Mouse (Mus musculus) kidney, adult 2 months (tissue): ENCODE results near the gene Slc37a1. TPM values are rescaled to one million over a fixed set of nuclear protein-coding genes. Genes with fewer than 3 reads are reported as not detected.
A peak's percentile ranks its signal among the peaks of the same experiment; 100 is the strongest.

ENCODE experiments used
- DNase-seq: peaks from one replicate; pipeline ENCODE4 v3.0.0; 2021
- H3K27ac ChIP-seq: fragments of 200-500 bp; 2 replicates; pipeline ENCODE4 v1.5.1; 2012; ENCODE audit warnings: low read depth, low read length, control low read depth, inconsistent platforms; ENCODE audit not compliant: insufficient read depth
- H3K27me3 ChIP-seq: fragments of 200-500 bp; replicated peaks from 2 replicates; pipeline ENCODE4 v1.6.1; 2012; ENCODE audit warnings: mild to moderate bottlenecking, moderate library complexity, low read length, inconsistent platforms; ENCODE audit not compliant: control insufficient read depth, insufficient read depth
- H3K36me3 ChIP-seq: fragments of 200-500 bp; 2 replicates; pipeline ENCODE4 v1.6.1; 2012; ENCODE audit warnings: mild to moderate bottlenecking, moderate library complexity, low read length, inconsistent platforms; ENCODE audit not compliant: control insufficient read depth, insufficient read depth
- H3K4me1 ChIP-seq: fragments of 200-500 bp; 2 replicates; pipeline ENCODE4 v1.6.1; 2011; ENCODE audit warnings: low read length; ENCODE audit not compliant: control insufficient read depth, insufficient read depth
- H3K4me3 ChIP-seq: fragments of 200-500 bp; 2 replicates; pipeline ENCODE4 v1.5.1; 2011; ENCODE audit warnings: mild to moderate bottlenecking, low read depth, low read length, control low read depth; ENCODE audit not compliant: insufficient read depth
- CTCF ChIP-seq: fragments of 200-500 bp; conservative IDR thresholded peaks from 2 replicates; pipeline ENCODE4 v1.5.1; 2011; ENCODE audit warnings: low read depth, mild to moderate bottlenecking, control low read depth, low read length, moderate library complexity, mixed read lengths; ENCODE audit not compliant: insufficient read depth, insufficient read length
- POLR2A ChIP-seq: fragments of 200-500 bp; IDR thresholded peaks from one replicate; pipeline ENCODE4 v1.6.1; 2011; ENCODE audit warnings: low read depth, low read length, control low read depth
- WGBS: fragments of 180-500 bp; shearing (Covaris S2); methylation state at CpG from one replicate; pipeline ENCODE4 v1.1.7; 2018; 5-methylcytosine and 5-hydroxymethylcytosine counted together
- polyA plus RNA-seq: library from polyadenylated mRNA; depleted of rRNA; stranded (reverse); fragments of >200 nt; gene quantifications from 2 replicates; pipeline ENCODE4 v1.2.3, GENCODE M21; 2012; rRNA removed

Slc37a1 gene
- polyA plus RNA-seq, result 6.3 and 6.5 TPM in 2 replicates

DNA sequence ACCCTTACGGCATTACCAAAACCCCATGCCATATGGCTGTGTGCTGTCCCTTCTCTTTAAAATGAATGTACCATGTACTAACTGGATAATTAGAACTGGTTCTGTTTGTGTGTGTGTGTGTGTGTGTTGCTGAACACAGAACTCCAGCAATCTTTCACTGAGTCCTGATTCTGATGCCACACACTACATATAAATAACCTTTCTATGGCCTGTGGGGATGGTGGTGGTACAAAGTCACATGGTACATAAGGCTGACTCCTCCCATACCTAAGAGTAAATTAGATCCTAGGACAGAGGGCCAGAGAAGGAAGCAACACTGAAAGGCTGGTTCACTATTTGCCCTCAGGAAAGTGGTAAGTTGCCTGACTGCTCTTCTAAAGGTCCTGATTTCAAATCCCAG lies at the start of gene Slc37a1:
Gene Slc37a1, plus strand, starts transcription at position 301 of the 400 bp plus-strand sequence.
- Histone ChIP-seq H3K27ac (no peak within 1 kb of the TSS), H3K27me3 (no peaks in the 10 kb centered on the region), H3K36me3 (no peaks in the 10 kb centered on the region), H3K4me1 (no peaks in the 10 kb centered on the region), H3K4me3 (no peak within 1 kb of the TSS)
- no peak for DNase-seq
- WGBS, result 100% methylated on average over 1 of the region's 1 CpGs
- TF ChIP-seq CTCF, result no peak
- TF ChIP-seq POLR2A, result no peak

DNA sequence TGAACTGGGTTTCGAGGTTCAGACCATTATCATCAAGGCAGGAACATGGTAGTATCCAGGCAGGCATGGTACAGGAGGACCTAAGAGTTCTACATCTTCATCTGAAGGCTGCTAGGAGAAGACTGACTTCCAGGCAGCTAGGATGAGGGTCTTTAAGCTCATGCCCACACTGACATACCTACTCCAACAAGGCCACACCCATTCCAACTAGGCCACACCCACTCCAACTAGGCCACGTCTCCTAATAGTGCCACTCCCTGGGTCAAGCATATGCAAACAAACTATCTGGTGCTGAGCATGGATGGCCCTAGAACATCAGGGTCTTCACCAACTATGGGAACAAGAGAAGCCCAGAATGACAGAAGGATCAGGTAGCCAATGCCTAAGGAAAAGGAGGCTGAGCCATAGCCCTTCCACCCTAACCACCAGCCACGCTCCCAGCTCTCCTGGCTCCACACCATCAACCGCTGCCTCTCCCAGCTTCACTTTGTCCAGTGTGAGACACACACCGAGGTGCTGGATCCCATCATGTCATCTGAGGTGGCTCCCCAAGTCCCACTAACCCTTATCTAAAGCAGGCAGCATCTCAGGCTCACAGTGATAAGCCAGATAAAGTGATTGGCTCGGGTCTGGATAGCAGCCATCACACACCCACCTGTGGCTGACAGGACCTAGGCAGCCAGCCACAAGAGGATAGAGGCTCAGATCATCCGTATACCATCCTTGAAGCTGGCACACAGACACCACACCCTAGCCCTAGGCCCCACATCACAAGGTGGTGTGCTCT lies 48.2 kb upstream of the Slc37a1 start:
- no peak overlapping the region for H3K27ac ChIP-seq
- no peaks in the 10 kb centered on the region for H3K27me3 ChIP-seq
- no peak overlapping the region for H3K4me3 ChIP-seq
- H3K4me1 ChIP-seq, result no peaks in the 10 kb centered on the region
- WGBS, result 83% methylated on average over 7 of the region's 7 CpGs
- no peak for DNase-seq
- TF ChIP-seq POLR2A (no peak), CTCF (no peak)
- H3K36me3 ChIP-seq, result no peaks in the 10 kb centered on the region

DNA sequence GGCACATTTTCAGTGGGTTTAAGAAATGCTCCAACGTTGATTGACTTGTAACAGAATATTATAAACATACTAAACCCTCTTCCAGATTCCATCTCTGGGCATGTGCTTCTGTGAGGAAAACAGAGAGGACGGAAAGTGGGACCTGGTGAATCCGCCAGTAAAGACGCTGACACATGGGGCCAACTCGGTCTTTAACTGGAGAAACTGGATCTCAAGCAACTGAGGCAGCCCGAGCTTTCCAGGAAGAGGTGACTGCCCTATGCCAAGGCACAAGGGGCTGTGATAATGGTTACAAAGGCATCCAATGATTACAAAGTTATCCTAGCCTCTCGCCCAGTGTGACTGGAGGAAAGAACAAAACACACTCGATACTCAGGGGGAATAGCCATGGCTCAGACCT lies 45.4 kb upstream of the Slc37a1 start:
- TF ChIP-seq CTCF (no peak), POLR2A (no peak)
- Histone ChIP-seq H3K27me3 (no peaks in the 10 kb centered on the region), H3K36me3 (no peaks in the 10 kb centered on the region), H3K27ac (no peak overlapping the region), H3K4me3 (no peak overlapping the region), H3K4me1 (no peaks in the 10 kb centered on the region)
- no peak for DNase-seq
- 83% methylated on average over 8 of the region's 8 CpGs for WGBS

DNA sequence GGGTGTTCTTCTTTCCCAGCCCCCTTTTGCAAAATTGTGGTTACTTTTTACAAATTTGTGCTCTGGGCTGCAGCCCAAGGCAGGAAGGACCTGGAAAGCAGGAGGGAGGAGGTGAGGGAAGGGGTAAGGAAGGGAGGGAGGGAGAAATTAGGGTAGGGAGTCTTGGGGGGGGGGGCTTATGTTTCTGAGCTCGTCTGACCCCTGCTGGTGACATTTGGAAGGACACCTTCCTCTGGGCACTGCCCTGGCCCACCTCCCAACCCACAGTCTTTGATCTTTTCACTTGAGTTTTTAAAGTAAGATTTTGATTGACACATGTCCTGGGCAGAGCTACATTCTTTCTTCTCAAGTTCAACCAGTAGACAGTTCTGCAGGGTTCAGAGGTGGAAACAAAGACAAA lies 43.8 kb upstream of the Slc37a1 start:
- Histone ChIP-seq H3K27me3 (no peaks in the 10 kb centered on the region), H3K4me1 (no peaks in the 10 kb centered on the region), H3K27ac (no peak overlapping the region), H3K4me3 (no peak overlapping the region), H3K36me3 (no peaks in the 10 kb centered on the region)
- DNase-seq, result no peak
- 0% methylated on average over 1 of the region's 1 CpGs for WGBS
- peak; percentile 43 for TF ChIP-seq CTCF
- no peak for TF ChIP-seq POLR2A

DNA sequence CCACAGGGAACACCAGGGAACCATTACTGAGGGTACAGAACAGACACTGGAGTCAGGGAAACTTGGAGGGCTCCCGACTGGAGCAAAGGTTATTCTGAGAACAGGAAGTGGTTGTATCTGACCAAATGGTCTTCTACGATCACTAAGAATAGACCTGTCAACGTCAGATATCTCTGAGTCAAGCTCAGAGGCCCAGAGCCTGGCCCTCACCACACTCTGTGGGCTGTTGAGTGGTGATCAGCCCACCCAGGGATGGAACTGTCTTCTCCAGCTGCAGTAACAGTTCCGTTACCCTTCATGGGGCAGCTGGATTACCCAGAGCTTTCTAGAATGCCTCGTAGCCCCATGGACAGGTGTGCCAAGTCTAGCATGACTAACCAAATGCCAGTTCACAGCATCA lies 41.3 kb upstream of the Slc37a1 start:
- WGBS, result 61% methylated on average over 5 of the region's 5 CpGs
- H3K4me1 ChIP-seq, result no peaks in the 10 kb centered on the region
- H3K27me3 ChIP-seq, result no peaks in the 10 kb centered on the region
- no peak overlapping the region for H3K4me3 ChIP-seq
- no peaks in the 10 kb centered on the region for H3K36me3 ChIP-seq
- no peak for TF ChIP-seq POLR2A
- TF ChIP-seq CTCF, result no peak
- DNase-seq, result no peak
- no peak overlapping the region for H3K27ac ChIP-seq

DNA sequence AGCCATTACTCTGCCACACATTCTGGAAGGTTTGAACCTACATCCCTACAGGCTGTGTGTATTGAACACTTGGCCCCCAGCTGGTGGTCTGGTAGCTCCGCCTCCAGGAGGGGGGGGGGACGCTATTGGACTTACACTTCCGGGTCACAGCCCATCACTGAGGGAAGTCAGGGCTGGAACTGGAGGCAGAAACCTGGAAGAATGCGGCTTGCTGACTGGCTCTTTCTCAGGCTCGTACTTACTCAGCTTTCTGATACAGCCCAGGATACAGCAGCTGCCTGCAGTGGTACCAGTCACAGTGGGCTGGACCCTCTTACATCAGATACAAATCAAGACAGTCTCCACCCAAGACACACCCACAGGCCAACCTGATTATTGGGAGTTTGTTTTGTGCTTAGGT lies 39.4 kb upstream of the Slc37a1 start:
- Histone ChIP-seq H3K4me1 (no peaks in the 10 kb centered on the region), H3K36me3 (no peaks in the 10 kb centered on the region), H3K4me3 (no peak overlapping the region), H3K27ac (no peak overlapping the region), H3K27me3 (no peaks in the 10 kb centered on the region)
- 46% methylated on average over 5 of the region's 5 CpGs for WGBS
- no peak for TF ChIP-seq CTCF
- TF ChIP-seq POLR2A, result no peak
- no peak for DNase-seq

DNA sequence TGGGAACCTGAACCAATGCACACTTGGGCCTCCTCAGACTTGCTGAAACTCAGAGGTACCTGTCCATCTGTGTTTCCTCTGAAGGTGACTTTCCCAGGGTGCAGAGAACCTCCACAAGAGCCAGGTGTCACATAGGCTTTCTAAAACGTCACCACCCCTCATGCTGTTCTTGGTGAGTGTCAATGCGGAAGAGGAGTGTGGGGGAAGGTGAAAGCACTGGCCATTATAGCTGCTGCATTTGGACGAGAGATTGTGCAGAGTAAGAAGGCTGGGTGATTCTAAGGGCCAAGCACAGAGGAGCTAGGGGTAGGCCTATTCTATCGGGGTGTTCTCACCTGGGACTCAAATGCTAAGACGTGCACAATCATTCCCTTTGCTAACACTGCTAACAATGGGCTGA lies 32.6 kb upstream of the Slc37a1 start:
- Histone ChIP-seq H3K27ac (no peak overlapping the region), H3K36me3 (no peaks in the 10 kb centered on the region), H3K4me1 (no peaks in the 10 kb centered on the region), H3K27me3 (no peaks in the 10 kb centered on the region), H3K4me3 (no peak overlapping the region)
- DNase-seq, result no peak
- WGBS, result 77% methylated on average over 5 of the region's 5 CpGs
- TF ChIP-seq CTCF (no peak), POLR2A (no peak)
